Mouse (Mus musculus) forebrain, embryonic 10.5 days (tissue): Measurements from ENCODE around the gene Zdhhc21. TPM values are rescaled to one million over a fixed set of nuclear protein-coding genes. Genes with fewer than 3 reads are reported as not detected.

Experiments used
- DNase-seq: peaks from one replicate; pipeline ENCODE4 v3.0.0-alpha.2; 2017; ENCODE audit warnings: low spot score; ENCODE audit errors: extremely low spot score
- H3K27ac ChIP-seq: fragments of 300-500 bp; sonication (generic); 2 replicates; pipeline ENCODE4 v1.5.1; 2016; ENCODE audit warnings: mild to moderate bottlenecking
- H3K27me3 ChIP-seq: fragments of 300-500 bp; sonication (generic); 2 replicates; pipeline ENCODE4 v1.6.1; 2016; ENCODE audit warnings: mild to moderate bottlenecking; ENCODE audit not compliant: poor library complexity, severe bottlenecking
- H3K36me3 ChIP-seq: fragments of 300-500 bp; sonication (generic); replicated peaks from 2 replicates; pipeline ENCODE4 v1.6.1; 2016; ENCODE audit warnings: mild to moderate bottlenecking, moderate library complexity
- H3K4me1 ChIP-seq: fragments of 300-500 bp; sonication (generic); 2 replicates; pipeline ENCODE4 v1.6.1; 2016
- H3K4me3 ChIP-seq: fragments of 300-500 bp; sonication (generic); 2 replicates; pipeline ENCODE4 v1.5.1; 2016; ENCODE audit warnings: mild to moderate bottlenecking, moderate library complexity
- H3K9me3 ChIP-seq: fragments of 300-500 bp; sonication (generic); 2 replicates; pipeline ENCODE4 v1.6.1; 2016; ENCODE audit warnings: mild to moderate bottlenecking, moderate library complexity
- WGBS: fragments of 180-500 bp; shearing (Covaris S2); methylation state at CpG from one replicate; pipeline ENCODE4 v1.1.7; 2016; 5-methylcytosine and 5-hydroxymethylcytosine counted together
- polyA plus RNA-seq: library from polyadenylated mRNA; unstranded; fragments of >200 nt; fragmentation: Nextera tagmentation; extraction: Ambion mirVana; gene quantifications from 2 replicates; pipeline ENCODE4 v1.2.1, GENCODE M21; 2016

The Zdhhc21 gene
- 11.6 and 13.7 TPM in 2 replicates for polyA plus RNA-seq

- DNase-seq: peak; percentile 66
- H3K27me3 ChIP-seq: no peaks in the 10 kb centered on the region
- WGBS: under 1% methylated on average over 82 of the region's 82 CpGs
- H3K4me3 ChIP-seq: peak within 1 kb of the TSS; percentile 82
- H3K9me3 ChIP-seq: no peaks in the 10 kb centered on the region
- H3K36me3 ChIP-seq: no peaks in the 10 kb centered on the region
- H3K4me1 ChIP-seq: peaks cover 17% of the 10 kb centered on the region
- peak within 1 kb of the TSS; percentile 97 for H3K27ac ChIP-seq
These were observed at the start of gene Zdhhc21 for GRCm38 (mm10) chr4:82859131-82860125. Gene Zdhhc21 (minus strand): TSS chr4:82859958.

- Histone ChIP-seq H3K27me3 (no peaks in the 10 kb centered on the region), H3K27ac (no peak overlapping the region), H3K4me3 (no peak overlapping the region), H3K36me3 (no peaks in the 10 kb centered on the region), H3K9me3 (no peaks in the 10 kb centered on the region), H3K4me1 (0 out of 2 replicates have a peak, but pooled peaks cover 2% of the 10 kb centered on the region)
- WGBS: 91% methylated on average over 10 of the region's 10 CpGs
- DNase-seq: no peak
These were observed 35.5 kb upstream of the Zdhhc21 start for GRCm38 (mm10) chr4:82895227-82895626.

- no peak overlapping the region for H3K27ac ChIP-seq
- H3K36me3 ChIP-seq: no peaks in the 10 kb centered on the region
- 83% methylated on average over 5 of the region's 5 CpGs for WGBS
- H3K4me1 ChIP-seq: 0 out of 2 replicates have a peak, but pooled peaks cover 2% of the 10 kb centered on the region
- H3K27me3 ChIP-seq: peaks cover 2% of the 10 kb centered on the region
- no peak for DNase-seq
- no peaks in the 10 kb centered on the region for H3K9me3 ChIP-seq
- H3K4me3 ChIP-seq: no peak overlapping the region
These were observed 32.5 kb upstream of the Zdhhc21 start for GRCm38 (mm10) chr4:82892247-82892646.

DNA sequence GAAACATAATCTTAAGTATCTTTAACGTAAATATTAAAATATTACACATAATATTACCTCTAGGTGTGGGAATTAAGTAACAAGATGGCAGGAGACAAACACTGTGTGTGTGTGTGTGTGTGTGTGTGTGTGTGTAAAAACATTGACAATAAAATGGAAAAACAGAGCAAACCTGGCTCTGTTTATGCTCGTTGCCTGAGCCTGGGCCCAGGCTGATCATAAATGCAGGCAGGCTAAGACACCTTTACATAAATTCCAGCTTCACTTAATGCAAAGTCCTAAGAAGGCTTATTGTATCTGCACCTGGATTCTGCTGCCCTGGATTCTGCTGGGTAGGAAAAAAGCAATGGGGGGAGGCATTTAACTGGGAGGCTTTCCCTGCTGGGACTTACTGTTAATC, 31.8 kb upstream of the Zdhhc21 start:
- no peak for DNase-seq
- WGBS: 84% methylated on average over 2 of the region's 2 CpGs
- no peaks in the 10 kb centered on the region for H3K36me3 ChIP-seq
- H3K27ac ChIP-seq: no peak overlapping the region
- no peak overlapping the region for H3K4me3 ChIP-seq
- no peaks in the 10 kb centered on the region for H3K9me3 ChIP-seq
- peaks cover 9% of the 10 kb centered on the region for H3K27me3 ChIP-seq
- 0 out of 2 replicates have a peak, but pooled peaks cover 2% of the 10 kb centered on the region for H3K4me1 ChIP-seq

DNA sequence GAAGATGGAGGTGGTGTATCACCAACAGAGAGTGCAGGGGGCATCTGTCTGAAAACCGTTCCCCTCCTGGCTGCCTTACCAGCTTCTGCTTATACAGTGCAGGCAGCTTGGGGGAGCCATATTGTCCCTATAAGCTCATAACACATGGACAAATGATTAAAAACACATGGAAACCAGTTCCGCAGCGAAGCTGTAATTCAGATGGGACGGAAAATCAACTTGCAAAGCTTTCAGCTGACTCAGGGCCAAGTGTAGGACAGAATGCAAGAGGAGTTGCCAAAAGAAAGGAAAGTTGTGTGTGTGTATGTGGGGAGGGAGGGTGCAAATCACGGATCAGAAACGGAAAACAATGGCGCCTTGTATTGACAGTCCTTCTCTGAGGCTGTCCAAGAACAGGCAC, 31.3 kb upstream of the Zdhhc21 start:
- WGBS: 71% methylated on average over 7 of the region's 7 CpGs
- Histone ChIP-seq H3K36me3 (no peaks in the 10 kb centered on the region), H3K4me1 (0 out of 2 replicates have a peak, but pooled peaks cover 2% of the 10 kb centered on the region), H3K4me3 (no peak overlapping the region), H3K27ac (peak overlapping the region; percentile 40; the same call in 1 of the 2 replicates), H3K27me3 (peaks cover 11% of the 10 kb centered on the region), H3K9me3 (no peaks in the 10 kb centered on the region)
- no peak for DNase-seq

GRCm38 (mm10) chr4:82890585-82890984, 30.8 kb upstream of the Zdhhc21 start:
- H3K9me3 ChIP-seq: no peaks in the 10 kb centered on the region
- peaks cover 11% of the 10 kb centered on the region for H3K27me3 ChIP-seq
- WGBS: 83% methylated on average over 4 of the region's 4 CpGs
- H3K4me1 ChIP-seq: 0 out of 2 replicates have a peak, but pooled peaks cover 2% of the 10 kb centered on the region
- DNase-seq: no peak
- no peaks in the 10 kb centered on the region for H3K36me3 ChIP-seq
- H3K4me3 ChIP-seq: no peak overlapping the region
- H3K27ac ChIP-seq: peak overlapping the region; percentile 40; the same call in 1 of the 2 replicates

GRCm38 (mm10) chr4:82886148-82886547, 26.4 kb upstream of the Zdhhc21 start:
- Histone ChIP-seq H3K36me3 (no peaks in the 10 kb centered on the region), H3K27me3 (peaks cover 38% of the 10 kb centered on the region), H3K9me3 (no peaks in the 10 kb centered on the region), H3K4me1 (peaks cover 9% of the 10 kb centered on the region), H3K27ac (no peak overlapping the region), H3K4me3 (no peak overlapping the region)
- 63% methylated on average over 2 of the region's 2 CpGs for WGBS
- no peak for DNase-seq

GRCm38 (mm10) chr4:82885535-82885913, 25.8 kb upstream of the Zdhhc21 start:
- H3K9me3 ChIP-seq: no peaks in the 10 kb centered on the region

GRCm38 (mm10) chr4:82884636-82885534, 25.1 kb upstream of the Zdhhc21 start, which contains the start of gene Cer1:
Gene Cer1 (minus strand): TSS chr4:82885148.
- H3K4me1 ChIP-seq: peaks cover 7% of the 10 kb centered on the region
- H3K27ac ChIP-seq: no peak within 1 kb of the TSS
- H3K4me3 ChIP-seq: no peak within 1 kb of the TSS
- DNase-seq: no peak
- H3K9me3 ChIP-seq: no peaks in the 10 kb centered on the region
- WGBS: 59% methylated on average over 19 of the region's 19 CpGs
- no peaks in the 10 kb centered on the region for H3K36me3 ChIP-seq
- H3K27me3 ChIP-seq: peaks cover 38% of the 10 kb centered on the region

More at GRCm38 (mm10) chr4:82885535-82885913, 25.8 kb upstream of the Zdhhc21 start:
- DNase-seq: no peak
- Histone ChIP-seq H3K27ac (no peak overlapping the region), H3K4me3 (no peak overlapping the region), H3K36me3 (no peaks in the 10 kb centered on the region), H3K4me1 (peaks cover 7% of the 10 kb centered on the region), H3K27me3 (peaks cover 38% of the 10 kb centered on the region)
- WGBS: 71% methylated on average over 1 of the region's 1 CpGs

GRCm38 (mm10) chr4:82882500-82882899, 22.7 kb upstream of the Zdhhc21 start:
- 86% methylated on average over 9 of the region's 9 CpGs for WGBS
- peaks cover 7% of the 10 kb centered on the region for H3K4me1 ChIP-seq
- no peak for DNase-seq
- no peak overlapping the region for H3K4me3 ChIP-seq
- H3K9me3 ChIP-seq: no peaks in the 10 kb centered on the region
- peaks cover 38% of the 10 kb centered on the region for H3K27me3 ChIP-seq
- H3K27ac ChIP-seq: no peak overlapping the region
- no peaks in the 10 kb centered on the region for H3K36me3 ChIP-seq

DNA sequence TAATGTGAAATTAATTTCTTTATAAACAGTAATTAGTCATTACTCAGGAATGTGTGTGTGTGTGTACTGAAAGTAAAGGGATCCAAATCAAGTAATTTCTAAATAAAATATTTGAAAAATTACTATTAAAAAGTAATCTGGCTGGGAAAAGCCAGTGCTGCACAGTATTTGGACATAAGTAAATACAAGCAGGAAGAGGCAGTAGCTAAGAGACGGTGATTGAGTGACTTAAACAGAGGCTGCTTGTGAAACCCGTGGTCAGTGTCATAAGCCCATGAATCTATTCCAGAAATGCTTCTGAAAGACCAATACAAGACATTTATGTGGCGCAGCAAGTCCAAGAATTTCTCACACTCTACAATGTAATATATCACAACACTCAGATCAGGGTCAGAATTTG, 21.6 kb upstream of the Zdhhc21 start:
- Histone ChIP-seq H3K4me1 (peaks cover 7% of the 10 kb centered on the region), H3K27ac (no peak overlapping the region), H3K36me3 (no peaks in the 10 kb centered on the region), H3K27me3 (peaks cover 26% of the 10 kb centered on the region), H3K4me3 (no peak overlapping the region), H3K9me3 (no peaks in the 10 kb centered on the region)
- WGBS: 88% methylated on average over 3 of the region's 3 CpGs
- DNase-seq: no peak

DNA sequence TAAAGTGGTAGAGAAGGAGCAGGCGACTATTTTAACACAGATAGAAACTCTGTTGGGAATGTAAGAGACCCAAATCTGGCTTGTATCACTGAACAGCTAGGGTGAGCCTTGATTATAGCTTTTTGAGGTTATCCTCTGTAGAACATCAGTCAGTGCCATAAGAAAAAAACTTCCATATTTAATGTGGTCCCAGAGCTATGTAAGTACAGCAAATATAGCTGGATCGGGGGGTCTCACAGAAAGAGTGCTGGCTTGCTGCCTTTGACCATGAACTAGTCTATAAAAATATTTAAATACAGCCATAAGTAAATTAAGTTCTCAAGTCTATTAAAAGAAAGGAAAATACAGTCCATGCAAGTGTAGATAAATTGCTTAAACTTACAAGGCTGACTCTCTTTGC, 20.5 kb upstream of the Zdhhc21 start:
- Histone ChIP-seq H3K4me3 (no peak overlapping the region), H3K27ac (no peak overlapping the region), H3K36me3 (no peaks in the 10 kb centered on the region), H3K27me3 (peaks cover 26% of the 10 kb centered on the region), H3K4me1 (peaks cover 7% of the 10 kb centered on the region), H3K9me3 (no peaks in the 10 kb centered on the region)
- 91% methylated on average over 2 of the region's 2 CpGs for WGBS
- DNase-seq: no peak
